Mouse (Mus musculus) neural tube, embryonic 11.5 days (tissue): ENCODE measurements around the gene Rnf217. TPM values are rescaled to one million over a fixed set of nuclear protein-coding genes. Genes with fewer than 3 reads are reported as not detected.

Experiments
- ATAC-seq: fragments of 200-750 bp; cut with Nextera tagmentation; 2 replicates; pipeline ENCODE4 v1.8.0; 2017; ENCODE audit warnings: moderate number of reproducible peaks, mild to moderate bottlenecking, moderate TSS enrichment, moderate library complexity; ENCODE audit not compliant: insufficient read depth, low FRiP score, low TSS enrichment
- DNase-seq: peaks from one replicate; pipeline ENCODE4 v3.0.0-alpha.2; 2015; ENCODE audit warnings: low spot score
- H3K27ac ChIP-seq: fragments of 300-500 bp; sonication (generic); 2 replicates; pipeline ENCODE4 v1.5.1; 2014; ENCODE audit warnings: low read depth, mild to moderate bottlenecking, low read length
- H3K27me3 ChIP-seq: fragments of 300-500 bp; sonication (generic); 2 replicates; pipeline ENCODE4 v1.6.1; 2014; ENCODE audit warnings: mild to moderate bottlenecking, low read length, mixed read lengths; ENCODE audit not compliant: control insufficient read depth, insufficient read depth
- H3K36me3 ChIP-seq: fragments of 300-500 bp; sonication (generic); 2 replicates; pipeline ENCODE4 v1.6.1; 2014; ENCODE audit warnings: mild to moderate bottlenecking, low read length, moderate library complexity, mixed read lengths; ENCODE audit not compliant: control insufficient read depth, insufficient read depth
- H3K4me1 ChIP-seq: fragments of 300-500 bp; sonication (generic); 2 replicates; pipeline ENCODE4 v1.6.1; 2014; ENCODE audit warnings: low read length, mixed read lengths; ENCODE audit not compliant: control insufficient read depth, insufficient read depth
- H3K4me2 ChIP-seq: fragments of 300-500 bp; sonication (generic); 2 replicates; pipeline ENCODE4 v1.6.1; 2014; ENCODE audit warnings: low read depth, mild to moderate bottlenecking, moderate library complexity
- H3K4me3 ChIP-seq: fragments of 300-500 bp; sonication (generic); 2 replicates; pipeline ENCODE4 v1.5.1; 2014; ENCODE audit warnings: low read depth, low read length
- H3K9ac ChIP-seq: fragments of 300-500 bp; sonication (generic); 2 replicates; pipeline ENCODE4 v1.6.1; 2014; ENCODE audit warnings: mild to moderate bottlenecking, low read length
- H3K9me3 ChIP-seq: fragments of 300-500 bp; sonication (generic); 2 replicates; pipeline ENCODE4 v1.6.1; 2016; ENCODE audit warnings: low read length; ENCODE audit not compliant: control insufficient read depth
- WGBS: fragments of 180-500 bp; shearing (Covaris S2); extraction: QIAGEN DNeasy Blood & Tissue Kit; methylation state at CpG from one replicate; pipeline ENCODE4 v1.1.7; 2014; 5-methylcytosine and 5-hydroxymethylcytosine counted together
- polyA plus RNA-seq: library from polyadenylated mRNA; unstranded; fragments of >200 nt; fragmentation: Nextera tagmentation; extraction: Ambion mirVana; gene quantifications from 2 replicates; pipeline ENCODE4 v1.2.1, GENCODE M21; 2014

The Rnf217 gene
- polyA plus RNA-seq, 1 experiment from 2014 or later = 2.4 TPM

GRCm38 (mm10) chr10:31528297-31528984 is 80.5 kb downstream of the Rnf217 start:
- H3K36me3 ChIP-seq = no peaks in the 10 kb centered on the region
- peak; percentile 19 for DNase-seq
- H3K9me3 ChIP-seq = no peaks in the 10 kb centered on the region
- no peaks in the 10 kb centered on the region for H3K4me1 ChIP-seq
- H3K4me2 ChIP-seq = no peak overlapping the region
- no peak overlapping the region for H3K4me3 ChIP-seq
- 0 out of 2 replicates have a peak, but pooled peaks have one; percentile 50 for ATAC-seq
- no peak overlapping the region for H3K9ac ChIP-seq
- H3K27ac ChIP-seq = no peak overlapping the region
- WGBS = 38% methylated on average over 6 of the region's 6 CpGs
- no peaks in the 10 kb centered on the region for H3K27me3 ChIP-seq

- WGBS = 92% methylated on average over 3 of the region's 3 CpGs
These were observed 83.3 kb downstream of the Rnf217 start for GRCm38 (mm10) chr10:31525705-31526104.

DNA sequence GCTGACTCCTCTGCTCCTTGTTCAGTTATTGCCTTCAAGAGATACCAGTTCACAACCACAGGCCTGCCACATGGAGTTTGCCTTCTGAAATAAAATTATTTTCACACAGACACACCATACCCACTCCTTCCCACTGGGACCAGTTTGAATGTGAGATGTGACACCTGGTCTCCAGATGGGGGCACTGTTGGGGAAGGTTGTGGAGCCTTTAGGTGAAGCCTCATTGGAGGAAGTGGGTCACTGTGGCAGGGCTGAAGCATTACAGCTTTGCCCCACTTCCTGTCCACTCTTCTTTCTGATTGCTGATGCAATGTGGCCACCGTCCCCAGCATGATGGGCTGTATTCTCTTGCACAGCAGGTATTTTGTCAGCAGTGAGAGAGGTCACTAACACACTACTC is 89.6 kb downstream of the Rnf217 start:
- H3K4me1 ChIP-seq = peaks cover 4% of the 10 kb centered on the region; the same call in 1 of the 2 replicates
- no peaks in the 10 kb centered on the region for H3K9me3 ChIP-seq
- 33% methylated on average over 1 of the region's 1 CpGs for WGBS
- H3K4me2 ChIP-seq = no peak overlapping the region
- no peak overlapping the region for H3K4me3 ChIP-seq
- H3K9ac ChIP-seq = no peak overlapping the region
- H3K27ac ChIP-seq = no peak overlapping the region
- no peaks in the 10 kb centered on the region for H3K36me3 ChIP-seq
- no peaks in the 10 kb centered on the region for H3K27me3 ChIP-seq
- DNase-seq (no peak), ATAC-seq (no peak)

More at GRCm38 (mm10) chr10:31525705-31526104, 83.3 kb downstream of the Rnf217 start:
- Histone ChIP-seq H3K4me1 (no peaks in the 10 kb centered on the region), H3K27me3 (no peaks in the 10 kb centered on the region), H3K36me3 (no peaks in the 10 kb centered on the region), H3K9me3 (no peaks in the 10 kb centered on the region), H3K9ac (no peak overlapping the region), H3K4me3 (no peak overlapping the region), H3K4me2 (no peak overlapping the region), H3K27ac (no peak overlapping the region)
- DNase-seq = no peak
- ATAC-seq = no peak

DNA sequence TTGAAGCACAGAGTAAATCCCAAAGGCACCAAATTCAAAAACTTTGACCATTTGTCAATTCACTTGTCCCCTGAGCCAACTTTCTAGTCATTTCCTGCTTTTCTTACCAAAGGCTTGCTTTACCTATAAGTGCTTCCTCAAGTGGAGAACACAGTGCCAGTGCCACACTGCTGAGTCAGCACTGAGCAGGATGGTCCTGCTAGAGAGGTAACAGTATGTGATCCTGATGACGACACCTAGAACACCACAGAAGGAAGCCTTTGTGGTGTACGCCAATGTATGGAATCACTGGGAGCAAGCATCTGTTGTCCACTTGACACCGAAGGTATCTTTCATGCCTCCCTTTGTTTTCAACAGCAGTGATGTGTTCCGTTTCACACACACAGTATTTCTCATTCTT is 90.8 kb downstream of the Rnf217 start:
- Histone ChIP-seq H3K4me2 (no peak overlapping the region), H3K27ac (no peak overlapping the region), H3K4me1 (peaks cover 4% of the 10 kb centered on the region; the same call in 1 of the 2 replicates), H3K4me3 (no peak overlapping the region), H3K9ac (no peak overlapping the region), H3K36me3 (no peaks in the 10 kb centered on the region), H3K27me3 (no peaks in the 10 kb centered on the region), H3K9me3 (no peaks in the 10 kb centered on the region)
- DNase-seq (no peak), ATAC-seq (no peak)
- 90% methylated on average over 4 of the region's 4 CpGs for WGBS

- no peak overlapping the region for H3K27ac ChIP-seq
- no peak overlapping the region for H3K4me2 ChIP-seq
- ATAC-seq (no peak), DNase-seq (no peak)
- H3K4me1 ChIP-seq = peaks cover 4% of the 10 kb centered on the region; the same call in 1 of the 2 replicates
- H3K9ac ChIP-seq = no peak overlapping the region
- H3K9me3 ChIP-seq = no peaks in the 10 kb centered on the region
- H3K4me3 ChIP-seq = no peak overlapping the region
- H3K36me3 ChIP-seq = no peaks in the 10 kb centered on the region
- H3K27me3 ChIP-seq = no peaks in the 10 kb centered on the region
- 81% methylated on average over 4 of the region's 4 CpGs for WGBS
These were observed 91.8 kb downstream of the Rnf217 start for GRCm38 (mm10) chr10:31517192-31517591.

- H3K4me1 ChIP-seq = peaks cover 4% of the 10 kb centered on the region; the same call in 1 of the 2 replicates
- H3K27me3 ChIP-seq = no peaks in the 10 kb centered on the region
- WGBS = 24% methylated on average over 1 of the region's 1 CpGs
- H3K4me2 ChIP-seq = no peak overlapping the region
- H3K36me3 ChIP-seq = no peaks in the 10 kb centered on the region
- peak; percentile 22 for DNase-seq
- H3K9me3 ChIP-seq = no peaks in the 10 kb centered on the region
- no peak overlapping the region for H3K9ac ChIP-seq
- H3K27ac ChIP-seq = no peak overlapping the region
- no peak overlapping the region for H3K4me3 ChIP-seq
- peak; percentile 80 for ATAC-seq
These were observed 93.1 kb downstream of the Rnf217 start for GRCm38 (mm10) chr10:31515897-31516296.

DNA sequence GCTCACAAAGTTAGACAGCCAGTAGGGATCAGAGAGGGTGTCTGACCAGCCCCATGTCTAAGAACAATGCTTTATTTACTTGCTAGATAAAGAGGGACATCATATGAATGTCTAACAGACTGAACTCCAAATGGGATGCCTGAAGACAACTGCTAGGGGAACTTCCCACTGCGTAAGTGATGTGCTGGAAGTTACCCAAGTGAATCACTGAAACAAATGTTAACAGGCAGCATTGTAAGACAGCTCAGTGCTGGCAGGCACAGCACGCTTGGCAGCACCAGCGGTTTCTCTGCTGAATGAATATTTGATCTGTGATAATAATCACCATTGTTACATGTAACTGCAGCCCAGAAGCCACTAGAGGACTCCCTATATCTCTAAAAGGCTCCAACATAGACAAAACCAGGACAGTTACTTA is 104.8 kb downstream of the Rnf217 start:
- WGBS = 81% methylated on average over 3 of the region's 3 CpGs
- no peaks in the 10 kb centered on the region for H3K9me3 ChIP-seq
- no peaks in the 10 kb centered on the region for H3K4me1 ChIP-seq
- H3K9ac ChIP-seq = no peak overlapping the region
- ATAC-seq (no peak), DNase-seq (no peak)
- H3K27ac ChIP-seq = no peak overlapping the region
- H3K36me3 ChIP-seq = no peaks in the 10 kb centered on the region
- H3K4me2 ChIP-seq = no peak overlapping the region
- no peak overlapping the region for H3K4me3 ChIP-seq
- H3K27me3 ChIP-seq = no peaks in the 10 kb centered on the region

GRCm38 (mm10) chr10:31503542-31504133 is 105.3 kb downstream of the Rnf217 start:
- no peaks in the 10 kb centered on the region for H3K27me3 ChIP-seq
- H3K36me3 ChIP-seq = no peaks in the 10 kb centered on the region
- WGBS = 93% methylated on average over 8 of the region's 8 CpGs
- H3K27ac ChIP-seq = no peak overlapping the region
- no peak for ATAC-seq
- no peak for DNase-seq
- no peak overlapping the region for H3K9ac ChIP-seq
- no peaks in the 10 kb centered on the region for H3K4me1 ChIP-seq
- H3K4me3 ChIP-seq = no peak overlapping the region
- H3K4me2 ChIP-seq = no peak overlapping the region
- no peaks in the 10 kb centered on the region for H3K9me3 ChIP-seq

DNA sequence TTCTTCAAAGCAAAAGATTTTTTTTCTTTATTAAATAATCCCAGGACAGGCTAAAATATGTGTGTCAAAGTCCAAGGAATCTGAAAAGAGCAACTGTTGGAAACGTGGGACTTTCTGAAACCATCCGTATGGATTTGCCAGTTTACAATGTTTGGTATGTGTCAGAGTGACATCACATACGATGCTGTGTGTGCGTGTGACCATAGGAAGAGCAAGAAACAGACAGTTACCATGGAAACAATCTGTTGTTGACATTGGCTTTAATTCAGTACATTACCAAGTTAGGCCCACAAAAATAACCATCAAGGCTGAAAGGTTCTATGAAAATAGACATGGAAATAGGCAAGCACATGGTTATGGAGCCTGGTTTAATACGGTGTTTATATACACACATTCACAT is 107.3 kb downstream of the Rnf217 start:
- Histone ChIP-seq H3K27ac (no peak overlapping the region), H3K36me3 (no peaks in the 10 kb centered on the region), H3K27me3 (no peaks in the 10 kb centered on the region), H3K9me3 (no peaks in the 10 kb centered on the region), H3K4me2 (no peak overlapping the region), H3K9ac (no peak overlapping the region), H3K4me1 (no peaks in the 10 kb centered on the region), H3K4me3 (no peak overlapping the region)
- ATAC-seq (no peak), DNase-seq (no peak)
- WGBS = 89% methylated on average over 5 of the region's 5 CpGs
